Mouse (Mus musculus) lung, adult 18-20 months (tissue): ENCODE measurements around the gene Btbd8.

Experiments
- DNase-seq, 2 experiments: peaks; one replicate each; pipeline ENCODE4 v3.0.0; 2022; ENCODE audit warnings: mixed read lengths in 2 of 2

The Btbd8 gene

DNA sequence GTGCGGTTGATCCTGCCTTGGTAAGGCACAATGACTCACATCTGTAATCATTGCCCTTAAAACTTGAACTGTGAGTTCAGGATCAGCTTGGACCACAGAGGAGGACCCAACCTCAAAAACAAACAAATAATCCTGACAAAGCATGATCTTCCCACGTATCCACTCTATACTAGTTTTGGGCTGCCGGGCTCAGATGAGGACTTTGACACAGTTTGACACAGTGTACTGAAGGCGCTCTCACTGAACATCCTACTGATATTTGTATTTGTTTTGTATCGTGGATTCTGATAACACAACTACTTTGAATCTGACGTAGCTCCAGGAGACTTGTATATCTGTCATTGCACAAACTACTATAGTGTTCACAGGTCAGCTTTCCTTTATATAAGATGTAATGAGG lies 83.6 kb downstream of the Btbd8 start:
- no peak for DNase-seq

DNA sequence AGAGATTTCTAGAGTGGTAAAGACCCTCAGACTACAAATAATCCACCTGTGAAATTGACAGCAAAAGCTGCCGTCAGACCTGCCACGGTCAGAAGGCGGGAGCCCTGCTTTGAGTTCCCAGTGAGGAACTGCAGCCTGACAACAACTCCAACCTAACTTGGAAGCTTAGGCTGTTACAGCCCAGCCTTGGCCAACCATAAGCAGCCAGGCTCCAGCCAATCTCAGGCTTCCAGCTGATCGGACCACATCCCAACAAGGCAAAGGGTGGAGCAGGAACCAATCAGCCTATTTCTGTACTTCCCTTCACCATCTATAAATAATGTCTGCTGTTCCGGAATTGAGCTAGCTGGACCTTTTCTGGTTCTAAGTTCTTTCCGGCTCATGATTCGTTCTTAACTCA lies 84.1 kb downstream of the Btbd8 start:
- peak in 1 of 2 experiments; percentile 5 for DNase-seq

DNA sequence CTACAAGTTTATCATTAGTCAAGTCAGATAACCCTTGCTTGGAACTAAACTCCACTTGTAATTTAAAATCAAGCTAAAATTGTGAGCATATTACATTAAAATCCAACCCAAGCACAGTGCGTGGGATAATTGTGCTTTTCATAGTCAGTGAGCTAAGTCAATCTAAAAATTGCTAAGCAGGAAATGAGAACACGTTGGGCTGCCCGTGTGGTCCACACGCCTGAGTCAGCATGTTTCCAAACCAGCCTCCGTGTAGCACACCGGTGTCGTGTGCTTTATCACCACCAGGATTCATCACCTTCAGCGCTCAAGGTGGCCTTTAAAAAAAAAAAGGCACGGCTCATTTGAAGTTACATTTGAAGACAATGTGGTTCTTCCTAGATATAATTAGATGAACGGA lies 86.5 kb downstream of the Btbd8 start:
- no peak for DNase-seq

DNA sequence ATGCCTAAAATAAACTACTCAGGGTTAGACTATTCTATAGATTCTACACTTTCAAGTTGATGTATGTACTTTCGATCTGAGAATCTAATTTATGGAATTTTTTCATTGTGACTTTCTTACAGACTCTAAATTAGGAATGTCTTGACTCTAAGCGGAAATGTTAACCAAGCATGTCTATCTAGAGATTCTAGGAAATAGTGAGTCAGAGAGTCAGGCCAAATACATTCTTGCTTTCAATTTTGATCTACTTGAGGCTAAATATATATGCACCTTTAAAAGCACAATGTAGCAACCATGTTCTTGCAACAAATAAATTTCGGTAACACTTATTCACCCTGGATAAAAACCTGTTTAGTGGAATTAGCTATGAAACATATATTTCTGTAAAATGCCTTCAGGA lies 91.1 kb downstream of the Btbd8 start:
- DNase-seq: no peak

DNA sequence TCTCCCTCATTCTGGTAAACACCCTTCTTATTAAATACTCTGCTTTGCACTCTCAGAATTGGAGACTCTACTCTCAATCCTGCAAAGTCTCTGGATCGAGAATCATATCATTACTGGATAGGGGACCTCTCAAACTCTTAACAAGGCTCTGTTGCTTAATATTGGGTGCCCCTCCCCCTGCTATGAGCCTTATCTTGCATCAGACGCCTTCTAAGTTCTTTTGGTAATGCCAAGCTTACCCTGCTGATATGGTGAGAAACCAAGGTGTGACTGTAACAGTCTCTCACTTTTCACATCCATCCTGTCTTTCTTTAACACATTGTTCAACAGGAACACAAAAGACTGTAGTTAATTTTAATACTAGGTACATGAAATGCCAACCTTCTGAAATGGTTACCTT lies 95.8 kb downstream of the Btbd8 start:
- DNase-seq: no peak

DNA sequence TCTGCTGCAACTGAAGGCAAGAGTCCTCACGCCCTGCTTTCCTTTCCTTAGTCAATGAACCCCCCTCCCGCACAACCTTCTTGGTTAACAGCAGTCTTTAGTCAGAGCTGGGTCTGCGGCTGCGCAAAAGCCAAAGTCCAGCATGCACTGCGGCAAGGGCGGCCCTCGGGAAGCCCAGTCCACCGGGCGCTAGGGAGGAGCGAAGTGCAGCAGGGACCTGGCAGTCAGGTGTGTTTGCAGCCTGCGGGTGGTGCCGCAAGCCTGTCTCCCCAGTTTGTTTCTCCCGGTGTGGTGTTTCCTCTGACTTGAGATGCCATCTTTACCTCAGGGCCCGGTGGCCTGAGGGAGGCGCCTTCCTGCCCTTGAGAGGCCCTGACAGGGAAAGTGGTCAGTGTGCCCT lies 96.8 kb downstream of the Btbd8 start, which contains the start of gene 1700028K03Rik:
1700028K03Rik (plus strand) TSS at position 129 of the 400 bp plus-strand sequence.
- DNase-seq: no peak

DNA sequence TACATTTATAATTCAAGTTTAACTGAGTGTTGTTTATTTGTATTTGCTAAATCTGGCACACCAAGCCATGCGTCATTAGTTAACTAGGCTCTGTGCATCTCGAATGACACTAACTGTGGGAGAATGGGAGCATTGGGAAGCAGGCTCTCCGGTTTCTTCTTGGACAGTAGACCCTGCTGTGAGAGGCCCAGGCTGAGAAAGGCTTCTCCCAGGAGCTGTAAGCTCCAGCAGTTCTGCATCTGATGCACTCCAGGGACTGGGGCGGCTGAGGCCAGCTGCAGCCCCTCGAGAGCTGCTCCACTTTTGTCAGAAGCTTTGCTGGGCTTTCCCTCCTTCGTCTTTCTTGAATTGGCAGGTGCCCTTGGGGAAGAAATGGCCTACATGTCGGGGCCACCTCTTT lies 103.9 kb downstream of the Btbd8 start:
- DNase-seq: no peak

DNA sequence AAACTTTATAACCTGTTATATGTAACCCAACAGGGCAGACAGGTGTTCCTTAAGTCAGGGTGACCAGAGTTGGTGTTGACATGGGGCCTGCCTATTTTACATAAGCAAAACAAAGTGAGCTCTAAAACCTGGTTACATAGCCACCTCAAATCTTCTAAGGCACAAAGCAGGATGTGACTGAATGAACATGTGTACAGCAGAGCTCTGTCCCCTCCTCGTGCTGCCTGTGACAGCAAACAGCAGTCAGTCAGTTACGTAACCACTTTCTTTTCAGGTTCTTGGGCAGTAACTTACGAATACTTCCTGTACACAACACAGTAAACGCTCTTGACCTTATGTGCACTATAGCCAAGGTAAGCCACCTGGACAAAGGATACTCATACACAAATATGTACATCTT lies 108.1 kb downstream of the Btbd8 start:
- peak in 1 of 2 experiments; percentile 18 for DNase-seq

DNA sequence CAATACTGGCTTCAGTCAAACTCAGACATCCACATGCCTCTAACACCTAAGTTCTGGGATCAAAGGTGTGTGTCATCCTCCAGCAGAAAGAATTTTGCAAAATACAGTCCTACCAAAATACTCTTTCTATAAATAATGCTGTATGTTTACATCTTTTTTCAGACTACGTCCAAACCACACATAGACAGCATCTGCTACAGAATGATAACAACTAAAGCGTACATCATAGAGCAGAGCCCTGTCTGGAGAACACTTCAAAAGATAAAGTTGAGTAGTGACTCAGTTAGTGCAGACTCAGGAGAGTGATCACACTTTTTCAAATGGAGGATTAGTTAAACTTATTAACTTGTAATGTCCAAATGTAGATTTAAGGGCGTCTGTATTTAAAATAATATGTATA lies 110.2 kb downstream of the Btbd8 start:
- DNase-seq: no peak

DNA sequence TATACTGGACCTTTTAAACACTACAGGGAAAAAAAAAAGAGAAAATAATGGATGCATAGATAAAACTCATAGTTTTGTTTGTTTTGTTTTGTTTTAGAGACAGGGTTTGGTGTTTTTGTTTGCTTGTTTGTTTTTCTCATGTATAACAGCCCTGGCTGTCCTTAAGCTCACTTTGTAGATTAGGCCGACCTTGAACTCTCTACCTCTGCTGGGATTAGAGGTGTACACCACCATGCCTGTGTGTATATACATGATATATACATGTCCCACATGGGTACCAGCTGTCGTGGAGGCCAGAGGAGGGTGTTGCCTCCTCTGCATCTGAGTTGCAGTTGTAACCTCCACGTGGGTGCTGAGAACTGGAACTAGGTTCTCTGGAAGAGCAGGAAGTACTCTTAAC lies 110.6 kb downstream of the Btbd8 start:
- DNase-seq: no peak

DNA sequence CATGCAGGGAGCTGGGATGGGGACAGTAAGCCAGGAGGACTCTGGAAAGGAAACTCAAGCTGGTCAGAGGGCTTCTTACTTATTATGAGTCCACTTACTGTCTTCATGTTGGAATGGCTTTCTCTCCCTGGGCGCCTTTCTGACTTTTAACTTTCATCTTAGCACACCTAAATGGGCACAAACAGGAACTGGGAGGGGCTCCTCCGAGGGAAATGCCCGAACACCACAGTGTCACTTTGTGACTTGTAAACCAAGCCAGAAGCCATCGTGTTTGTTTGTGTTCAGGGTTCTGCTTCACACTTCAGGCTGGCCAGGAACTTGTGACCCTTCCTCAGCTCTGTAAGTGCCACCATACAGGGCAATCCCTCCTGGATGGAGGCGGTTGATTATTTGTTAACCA lies 116.5 kb downstream of the Btbd8 start:
- no peak for DNase-seq

DNA sequence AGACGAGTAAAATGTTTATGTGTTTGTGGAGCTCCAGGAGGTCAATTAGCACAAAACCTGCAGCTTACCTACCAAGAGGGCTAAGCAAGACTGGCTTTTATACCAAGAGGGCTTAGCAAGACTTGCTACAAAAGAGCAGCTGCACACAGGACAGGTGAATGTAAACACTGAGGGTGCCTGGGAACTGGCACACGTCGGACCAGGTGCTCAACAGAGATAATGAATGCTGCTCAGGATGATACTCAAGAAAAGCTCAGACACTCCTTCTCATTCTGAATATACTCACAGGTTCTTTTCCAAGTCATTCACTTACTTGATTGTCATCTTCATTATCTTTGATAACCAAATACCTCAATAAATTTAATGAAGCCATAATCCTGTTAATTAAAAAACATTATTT lies 119.2 kb downstream of the Btbd8 start:
- no peak for DNase-seq
